Mouse (Mus musculus): ENCODE measurements around the gene Dnase1l3. TPM values are rescaled to one million over a fixed set of nuclear protein-coding genes. Genes with fewer than 3 reads are reported as not detected.
"Not testable (repeated sequence)": the region's sequence is repeated elsewhere in the genome, so short reads cannot be mapped to it uniquely, and the experiment has no call there.

Dnase1l3 gene
- total RNA-seq, 1 experiment from 2014 or later = 0.39 TPM

DNA sequence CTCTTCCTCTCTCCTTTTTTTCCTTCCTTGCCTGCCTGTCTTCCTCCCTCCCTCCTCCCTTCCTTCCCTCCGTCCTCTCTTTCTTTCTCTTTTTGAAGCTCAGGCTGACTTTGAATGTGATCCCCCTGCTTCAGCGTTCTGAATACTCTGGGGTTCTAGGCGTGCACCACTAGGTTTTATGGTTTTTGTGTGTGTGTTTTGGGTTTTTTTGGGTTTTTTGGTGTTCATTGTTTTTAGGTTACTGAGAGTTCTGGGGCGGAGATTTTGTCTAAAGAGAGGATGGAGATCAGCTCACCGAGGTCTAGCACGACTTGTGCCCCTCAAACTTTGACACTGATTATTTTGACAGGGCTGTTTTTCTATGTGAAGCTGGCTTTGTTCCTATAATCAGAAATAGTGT, 17.6 kb upstream of the Dnase1l3 start:
- DNase-seq = no peak

- DNase-seq = no peak
These were observed 16.9 kb upstream of the Dnase1l3 start for GRCm38 (mm10) chr14:8011297-8011696.

GRCm38 (mm10) chr14:8007923-8008322, 13.6 kb upstream of the Dnase1l3 start:
- DNase-seq = no peak

DNA sequence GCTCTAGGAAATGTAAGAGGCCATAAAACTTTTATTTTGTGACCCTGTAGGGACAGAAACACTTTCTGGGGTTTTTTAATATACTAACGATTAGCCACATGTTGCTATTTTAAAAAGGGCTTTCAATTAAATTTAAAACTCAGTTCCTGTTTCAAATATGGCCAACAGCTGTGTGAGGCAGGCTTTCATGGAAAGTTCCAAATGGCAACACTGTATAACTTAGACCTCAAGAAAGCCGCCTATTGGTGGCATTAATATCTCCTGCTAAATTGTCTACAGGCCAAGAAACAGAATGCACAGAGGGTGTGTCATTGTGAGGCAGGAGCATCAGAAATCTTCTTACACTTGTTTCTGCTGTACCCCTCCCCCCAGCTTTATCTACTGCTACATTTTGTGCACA, 13.1 kb upstream of the Dnase1l3 start:
- no peak for DNase-seq

DNA sequence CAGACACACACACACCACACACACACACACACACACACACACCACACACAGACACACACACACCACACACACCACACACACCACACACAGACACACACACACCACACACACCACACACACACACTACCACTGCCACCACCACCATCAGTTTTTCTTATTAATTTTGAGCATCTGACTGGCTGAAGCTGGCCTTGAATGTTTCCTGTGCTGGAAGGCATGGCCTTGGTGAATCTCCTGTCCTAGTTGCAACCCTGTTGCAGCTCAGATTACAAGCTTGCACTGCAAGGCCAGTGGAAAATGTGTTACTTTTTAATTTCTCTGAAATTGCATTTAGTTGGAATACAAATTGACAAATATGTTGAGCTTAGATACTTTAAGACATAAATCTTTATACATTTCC, 12.7 kb upstream of the Dnase1l3 start:
- peak; percentile 32 for DNase-seq

DNA sequence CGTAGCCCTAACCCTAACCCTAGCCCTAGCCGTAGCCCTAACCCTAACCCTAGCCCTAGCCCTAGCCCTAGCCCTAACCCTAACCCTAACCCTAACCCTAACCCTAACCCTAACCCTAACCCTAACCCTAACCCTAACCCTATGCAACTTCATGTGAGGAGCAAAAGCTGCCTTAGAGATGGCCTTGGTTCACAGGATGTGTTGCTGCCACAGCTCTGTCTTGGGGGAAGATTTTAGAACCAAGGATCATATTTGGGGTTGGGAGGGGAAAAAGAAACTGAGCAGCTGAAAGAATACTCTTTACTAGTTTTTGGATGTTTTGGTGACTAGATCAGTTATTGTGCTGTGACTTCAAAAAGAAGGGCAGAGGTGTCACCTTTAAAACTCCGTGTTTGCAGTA, 11.7 kb upstream of the Dnase1l3 start:
- DNase-seq = not testable (repeated sequence)

DNA sequence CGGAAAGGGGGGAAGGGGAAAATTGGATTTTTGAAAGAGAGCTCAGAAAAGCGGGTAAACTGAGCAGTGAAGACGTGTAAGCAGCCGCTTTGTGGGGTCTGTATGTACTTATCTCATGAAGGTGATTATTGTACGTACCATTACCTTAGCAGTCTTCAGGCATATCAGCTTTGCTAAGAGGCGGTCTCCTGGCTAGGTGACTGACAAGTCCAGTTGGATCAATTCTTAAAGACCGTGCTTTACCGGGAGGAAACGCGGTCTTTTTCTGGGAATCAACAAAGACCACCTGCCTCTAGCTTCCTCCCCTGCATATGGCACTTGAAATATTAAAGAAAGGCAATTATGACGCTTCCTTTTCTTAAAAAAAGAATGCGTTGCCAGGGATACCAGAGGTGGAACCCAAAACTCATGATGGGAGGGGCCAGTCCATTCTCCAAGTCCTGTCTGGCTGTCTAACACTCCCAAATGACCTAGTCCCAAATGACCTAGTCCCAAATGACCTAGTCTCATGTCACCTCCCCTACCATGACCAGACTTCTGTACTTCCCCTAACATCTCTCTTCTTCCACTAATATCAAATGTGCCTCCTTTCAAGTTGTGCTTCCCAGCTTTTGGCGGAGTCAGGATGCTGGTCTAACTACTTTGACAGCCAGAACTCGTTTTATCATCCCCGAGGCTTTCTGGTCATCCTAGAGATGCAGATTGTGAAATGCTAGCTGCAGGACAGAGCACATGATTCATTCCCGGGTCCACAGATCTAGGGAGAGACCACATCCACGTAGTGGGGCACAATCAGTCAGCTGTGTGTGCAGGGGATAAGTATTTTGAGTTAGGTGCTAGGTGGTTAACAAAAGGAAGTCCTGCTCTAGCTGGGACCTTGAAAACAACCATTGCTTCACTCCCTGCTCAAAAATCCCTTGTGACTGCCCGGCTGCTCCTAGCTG, 9.6 kb upstream of the Dnase1l3 start:
- peak; percentile 13 for DNase-seq

DNA sequence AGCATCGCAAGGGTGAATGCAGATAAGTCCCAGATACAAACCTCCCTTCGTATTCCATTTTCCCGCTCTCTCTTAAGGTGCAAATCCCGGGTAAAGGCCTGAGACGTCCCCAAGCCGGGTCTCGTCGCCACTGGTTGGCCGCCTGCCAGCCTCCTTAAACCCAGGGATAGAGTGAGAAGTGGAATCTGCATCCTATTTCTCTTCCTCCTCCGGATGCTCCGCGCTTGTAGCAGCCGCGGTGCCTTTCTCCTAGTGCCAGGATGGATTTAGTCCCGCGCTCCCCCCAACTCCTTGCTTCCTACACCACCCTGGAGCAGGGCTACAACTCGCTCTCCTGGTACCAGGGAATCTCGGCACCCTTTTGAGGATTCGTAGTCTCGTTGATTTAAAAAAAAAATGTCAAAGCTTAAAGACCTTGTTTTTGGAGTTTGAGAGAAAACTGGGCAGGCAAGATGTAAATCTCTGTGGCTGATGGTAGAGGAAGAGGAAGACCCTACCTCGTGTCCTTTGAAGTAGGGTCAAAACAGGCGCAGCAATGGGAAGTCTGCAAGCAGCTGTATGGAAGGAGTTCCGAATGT, 8.8 kb upstream of the Dnase1l3 start:
- peak; percentile 65 for DNase-seq

DNA sequence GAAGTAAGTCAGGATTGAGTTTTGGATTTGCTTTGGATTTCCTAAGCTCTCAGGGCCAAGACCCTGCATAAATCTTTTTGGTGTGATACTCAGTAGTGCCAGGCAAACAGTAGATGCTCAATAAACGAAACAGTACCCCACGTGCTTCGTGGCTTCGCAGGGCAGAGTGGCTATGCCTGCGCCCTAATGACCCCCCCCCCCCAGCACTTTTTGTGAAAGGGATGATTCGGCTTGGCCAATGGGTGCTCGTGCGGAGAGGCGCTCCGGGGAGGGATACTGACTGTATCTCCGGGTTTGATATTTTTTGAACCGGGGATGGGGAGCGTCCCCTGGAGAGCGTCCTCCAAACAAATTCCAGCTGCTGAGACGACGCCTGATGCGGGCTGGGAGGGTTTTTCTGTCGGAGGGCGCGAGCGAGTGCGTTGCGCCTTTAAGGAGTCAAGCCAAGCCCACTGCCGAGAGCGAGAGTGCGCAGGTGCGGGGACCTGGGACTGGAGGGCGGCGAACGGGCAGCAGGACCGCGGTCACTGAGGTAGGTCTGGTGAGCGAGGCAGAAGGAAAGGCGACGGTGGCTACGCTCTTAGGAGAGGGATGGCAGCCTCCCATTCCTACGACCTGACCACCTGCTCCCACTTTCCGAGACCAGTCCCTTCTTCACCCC, 8.2 kb upstream of the Dnase1l3 start, which contains the start of gene Abhd6:
Gene Abhd6, plus strand, starts transcription at position 471 of the 661 bp plus-strand sequence.
- DNase-seq = peak; percentile 90

- DNase-seq = no peak
These were observed 6.7 kb upstream of the Dnase1l3 start for GRCm38 (mm10) chr14:8000831-8001685.

DNA sequence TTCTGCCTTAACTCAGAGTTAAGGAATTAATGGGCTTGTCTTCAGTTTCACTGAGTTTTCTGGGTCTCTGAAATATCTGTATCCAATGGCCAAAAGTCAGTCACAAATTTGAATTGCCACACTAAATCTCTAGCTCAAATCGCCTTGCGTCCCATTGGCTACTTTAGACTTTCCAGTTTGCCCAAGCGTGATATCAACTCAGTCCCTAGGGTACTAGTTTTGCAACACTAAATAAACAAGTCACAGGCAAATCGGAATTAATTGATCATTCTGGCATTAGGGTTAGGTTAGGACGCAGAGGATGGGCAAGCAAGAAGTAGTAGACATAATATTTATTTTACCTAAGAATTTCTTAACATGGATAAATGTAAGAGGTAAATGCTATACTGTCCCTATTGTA, 5.9 kb upstream of the Dnase1l3 start:
- no peak for DNase-seq

- DNase-seq = no peak
These were observed 5.1 kb upstream of the Dnase1l3 start for GRCm38 (mm10) chr14:7999435-7999834.

DNA sequence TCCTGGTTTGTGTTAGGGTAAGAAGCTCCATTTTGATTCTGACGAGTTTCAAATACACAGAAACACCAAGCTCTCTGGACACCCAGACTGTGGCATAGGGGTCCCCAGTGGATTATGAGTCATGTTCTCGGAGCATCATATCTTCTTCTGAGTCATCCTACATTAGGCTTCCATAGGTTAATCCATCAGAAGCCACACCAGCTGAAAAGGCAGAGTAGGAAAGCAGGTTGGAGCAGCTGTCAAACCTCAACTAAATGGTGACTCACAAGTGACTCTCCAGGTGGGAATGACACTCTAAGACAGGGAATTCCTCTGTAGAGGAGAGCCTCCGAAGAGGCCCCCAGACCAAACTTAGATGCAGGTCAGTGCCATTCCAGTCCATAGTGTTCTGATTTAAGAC, 4.7 kb upstream of the Dnase1l3 start:
- no peak for DNase-seq

DNA sequence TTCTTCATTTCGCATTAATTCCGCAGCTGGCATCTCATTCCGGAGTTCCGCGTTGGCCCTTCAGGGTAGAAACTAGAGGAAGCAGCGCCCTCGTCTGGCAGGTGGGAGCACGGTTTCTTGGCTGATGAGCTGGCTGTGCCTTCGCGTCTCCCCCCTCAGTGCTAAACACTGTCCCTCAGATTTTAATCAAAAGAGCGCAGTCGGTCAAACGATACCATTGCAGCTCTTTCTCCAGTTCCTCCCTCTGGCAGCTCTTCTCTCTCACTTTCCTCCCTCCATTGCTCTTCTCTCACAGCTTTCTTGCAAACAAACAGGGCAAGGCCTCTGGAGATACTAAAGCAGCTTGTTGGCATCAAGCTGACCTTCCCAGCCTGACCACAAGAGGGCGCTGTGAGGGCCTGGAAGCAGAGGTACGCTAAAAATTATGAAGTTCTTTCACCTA, 2.9 kb upstream of the Dnase1l3 start:
- peak; percentile 91 for DNase-seq

GRCm38 (mm10) chr14:7992158-7992557, 2.2 kb downstream of the Dnase1l3 start:
- no peak for DNase-seq

DNA sequence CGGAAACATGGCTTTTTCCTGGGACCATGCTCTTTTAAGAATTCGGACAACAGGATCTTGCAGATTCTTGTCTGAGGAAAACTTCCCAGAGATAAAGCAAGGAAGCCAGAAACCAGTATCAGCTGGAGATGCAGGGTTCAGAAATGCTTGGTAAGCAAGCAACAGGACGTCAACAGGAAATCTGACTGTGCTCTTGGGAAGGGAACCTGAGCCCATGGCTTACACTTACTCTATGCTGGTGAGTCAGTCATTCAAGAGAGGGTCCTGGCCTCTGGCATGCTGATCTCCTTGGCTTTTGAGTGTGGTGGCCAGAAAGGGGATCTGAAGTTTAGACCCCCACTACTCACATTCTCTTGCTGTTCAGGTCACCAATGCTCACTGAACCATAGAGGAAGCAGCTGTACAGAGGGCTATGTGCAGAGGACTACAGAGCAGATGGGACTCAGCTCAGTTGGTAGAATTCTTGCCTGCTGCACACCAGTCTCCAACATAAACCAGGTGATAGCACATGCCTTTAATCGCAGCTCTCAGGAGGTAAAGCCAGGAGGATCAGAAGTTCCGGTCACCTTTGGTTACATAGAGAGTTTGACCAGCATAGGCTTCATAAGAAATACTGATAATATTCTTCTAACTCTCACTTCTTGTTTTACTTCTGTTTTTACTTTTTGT, 3.1 kb downstream of the Dnase1l3 start:
- no peak for DNase-seq

GRCm38 (mm10) chr14:7989961-7990360, 4.4 kb downstream of the Dnase1l3 start:
- DNase-seq = no peak

DNA sequence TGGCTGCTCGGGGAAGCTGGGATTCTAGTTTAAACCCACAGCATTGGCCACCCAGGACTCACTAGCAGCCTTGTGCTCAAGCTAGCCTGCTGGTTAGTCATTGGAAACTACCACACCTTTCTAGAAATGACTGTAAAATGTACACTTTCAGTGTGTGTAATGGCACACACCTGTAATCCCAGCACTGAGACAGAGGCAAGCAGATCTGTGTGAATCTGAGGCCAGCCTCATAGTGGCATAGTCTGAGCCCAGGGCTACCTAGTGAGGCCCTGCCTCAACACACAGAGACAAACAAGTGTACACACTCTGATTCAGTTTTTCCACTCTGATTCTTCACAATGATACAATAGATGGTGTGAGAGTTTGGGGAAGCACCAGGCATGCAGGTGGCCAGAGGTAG, 5.0 kb downstream of the Dnase1l3 start:
- no peak for DNase-seq

- no peak for DNase-seq
These were observed 7.5 kb downstream of the Dnase1l3 start for GRCm38 (mm10) chr14:7986913-7987312.

- DNase-seq = no peak
These were observed 13.1 kb downstream of the Dnase1l3 start for GRCm38 (mm10) chr14:7981226-7981625.

GRCm38 (mm10) chr14:7978183-7978582, 16.2 kb downstream of the Dnase1l3 start:
- no peak for DNase-seq
